Mouse (Mus musculus): ENCODE data around the gene Ttc7.
A peak's percentile ranks its signal among the peaks of the same experiment; 100 is the strongest.

Gene Ttc7

DNA sequence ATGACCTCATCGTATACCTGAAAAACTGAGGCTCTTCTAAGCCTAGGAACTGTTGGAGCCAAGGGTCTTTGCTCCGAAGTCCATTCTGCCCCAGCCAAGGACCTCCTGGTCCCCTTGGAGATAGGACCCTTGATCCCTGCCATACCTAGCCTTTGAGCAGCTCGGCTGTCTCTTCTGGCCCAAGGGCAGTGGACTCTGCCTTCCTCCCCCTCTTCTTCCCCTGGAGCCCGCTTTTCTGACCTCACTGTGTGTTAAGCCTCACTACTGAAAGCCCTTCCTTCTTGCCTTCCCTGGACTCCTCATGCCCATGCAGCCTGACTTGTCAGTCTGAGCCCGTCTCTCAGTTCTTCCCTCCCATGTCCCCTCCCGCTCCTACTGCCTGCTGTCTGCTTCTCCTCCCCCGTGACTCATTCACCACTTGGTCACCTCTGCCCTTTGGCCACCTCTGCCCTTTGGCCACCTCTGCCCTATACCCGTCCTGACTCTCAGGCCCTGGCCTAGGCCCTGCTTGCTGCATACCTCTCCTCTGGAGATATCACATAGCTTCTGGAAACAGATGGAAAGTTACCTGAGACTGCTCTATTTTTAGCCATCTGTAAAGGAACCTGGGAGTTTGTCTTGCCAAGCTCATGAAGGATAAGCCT lies 60.5 kb downstream of the Ttc7 start:
- no peak for DNase-seq

DNA sequence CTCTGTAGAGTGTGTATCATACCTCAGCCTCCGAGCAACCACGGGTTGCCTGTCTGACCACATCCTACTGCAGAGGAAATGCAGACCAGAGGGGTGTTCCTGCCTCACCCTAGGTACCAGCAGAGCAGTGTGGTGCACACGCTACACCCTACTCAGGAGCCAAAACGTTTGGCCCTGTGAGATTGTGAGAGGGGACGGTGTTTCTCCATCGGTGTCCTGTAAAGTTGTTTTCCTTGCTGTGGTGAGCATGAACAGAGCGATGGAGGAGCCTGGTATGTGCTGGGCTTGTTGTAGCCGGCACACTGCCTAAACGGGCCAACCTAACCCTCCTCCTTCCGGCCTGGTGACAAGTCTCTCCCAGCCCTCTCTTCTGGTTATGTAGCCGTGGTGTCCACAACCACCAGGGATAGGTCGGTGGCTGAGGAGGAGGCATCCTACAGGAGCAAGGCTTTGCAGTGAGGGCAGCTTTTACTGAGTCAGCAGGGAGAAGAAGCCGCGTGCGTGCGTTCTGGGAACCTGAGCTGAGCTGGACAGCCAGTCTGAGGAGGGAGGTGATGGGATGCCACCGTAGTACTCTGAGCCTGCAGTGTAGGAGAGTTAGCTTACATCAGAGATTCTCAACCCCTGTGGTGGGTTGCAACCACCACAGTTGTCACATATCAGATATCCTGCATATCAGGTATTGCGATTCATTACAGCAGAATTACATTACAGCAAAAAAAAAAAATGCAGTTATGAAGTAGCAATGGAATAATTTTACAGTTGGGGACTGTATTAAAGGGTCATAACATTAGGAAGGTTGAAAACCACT lies 62.0 kb downstream of the Ttc7 start:
- DNase-seq, result no peak

- no peak for DNase-seq
Observed at GRCm38 (mm10) chr17:87345252-87345593, 62.5 kb downstream of the Ttc7 start.

DNA sequence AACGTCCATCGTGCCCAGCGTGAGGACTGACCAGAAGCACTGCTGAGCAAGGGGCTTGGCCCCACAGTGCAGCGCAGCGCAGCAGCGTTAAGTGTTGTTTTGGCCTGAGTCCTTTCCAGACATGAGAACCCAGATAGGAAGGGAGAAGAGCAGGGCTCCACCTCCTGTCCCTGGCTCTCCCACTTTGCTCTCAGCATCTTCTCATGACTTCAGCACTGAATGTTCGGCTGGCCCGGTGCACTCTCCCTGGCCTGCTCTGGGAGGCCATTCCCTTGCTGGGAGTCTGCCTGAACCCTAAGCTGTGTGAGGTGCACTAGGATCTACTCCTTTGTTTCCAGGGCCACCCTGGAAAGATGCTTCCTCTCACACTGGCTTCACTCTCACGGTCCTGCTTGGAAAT lies 65.7 kb downstream of the Ttc7 start:
- no peak for DNase-seq

- no peak for DNase-seq
Observed at GRCm38 (mm10) chr17:87349069-87349468, 66.4 kb downstream of the Ttc7 start.

DNA sequence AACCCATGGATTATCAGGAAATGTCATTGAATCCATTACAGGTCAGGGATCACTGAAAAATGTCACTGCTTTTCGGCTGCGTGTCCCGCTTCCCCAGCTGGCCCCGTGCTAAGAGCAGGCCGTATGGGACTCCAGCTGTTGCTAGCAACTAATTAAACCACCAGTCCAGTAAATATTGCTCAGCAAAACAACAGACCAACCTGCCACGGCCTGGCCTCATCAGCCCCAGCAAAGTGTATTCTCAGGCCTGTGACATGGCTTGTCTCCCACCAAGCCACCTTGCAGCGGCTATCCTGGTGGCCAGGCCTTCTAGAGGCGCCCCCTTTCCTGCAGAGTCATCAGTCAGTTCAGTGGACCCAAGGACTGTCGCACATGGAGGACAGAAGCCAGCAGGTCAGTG lies 66.9 kb downstream of the Ttc7 start:
- DNase-seq, result no peak

GRCm38 (mm10) chr17:87350471-87351240 lies 68.0 kb downstream of the Ttc7 start:
- DNase-seq, result peak; percentile 35 to 40

DNA sequence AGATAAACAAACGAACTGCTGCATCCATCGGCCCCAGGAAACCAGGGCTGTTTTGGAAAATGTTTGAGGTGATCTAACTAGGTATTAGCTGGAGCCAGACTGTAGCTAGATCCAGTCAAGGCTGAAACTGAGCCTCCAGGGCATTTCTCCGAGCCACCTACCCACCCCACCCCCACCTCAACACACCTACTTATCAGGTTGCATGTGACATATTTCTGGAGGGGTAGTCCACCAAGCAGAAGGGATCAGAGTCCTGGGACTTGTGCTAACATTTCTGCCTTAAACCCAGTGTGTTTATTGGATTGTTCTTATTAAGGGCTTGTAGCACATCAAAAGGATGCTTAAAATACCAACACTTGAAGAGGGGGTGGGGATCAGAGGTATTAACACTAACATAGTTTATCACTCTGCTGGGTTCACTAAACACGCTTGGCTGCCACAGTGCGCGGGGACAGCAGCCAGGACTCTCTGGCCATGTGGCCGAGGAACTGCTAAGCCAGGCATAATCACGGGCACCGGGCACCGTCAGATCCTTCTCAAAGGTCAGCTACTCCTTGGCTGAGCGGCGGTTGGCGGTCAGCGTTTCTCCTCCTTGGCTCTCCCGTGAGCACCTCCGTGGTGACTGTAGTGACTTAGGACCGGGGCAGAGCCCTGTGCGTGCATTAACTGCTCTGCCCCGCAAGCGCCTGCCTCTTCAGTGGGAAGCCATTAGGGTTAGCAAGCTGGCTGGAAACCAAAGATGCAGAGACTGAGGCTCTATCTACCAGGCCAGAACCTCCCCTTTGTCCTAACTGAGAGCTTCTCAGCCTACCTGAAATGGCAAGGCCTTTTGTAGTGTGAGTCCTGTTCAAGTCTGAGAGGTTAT lies 68.8 kb downstream of the Ttc7 start:
- DNase-seq, result peak; percentile 73 to 80

DNA sequence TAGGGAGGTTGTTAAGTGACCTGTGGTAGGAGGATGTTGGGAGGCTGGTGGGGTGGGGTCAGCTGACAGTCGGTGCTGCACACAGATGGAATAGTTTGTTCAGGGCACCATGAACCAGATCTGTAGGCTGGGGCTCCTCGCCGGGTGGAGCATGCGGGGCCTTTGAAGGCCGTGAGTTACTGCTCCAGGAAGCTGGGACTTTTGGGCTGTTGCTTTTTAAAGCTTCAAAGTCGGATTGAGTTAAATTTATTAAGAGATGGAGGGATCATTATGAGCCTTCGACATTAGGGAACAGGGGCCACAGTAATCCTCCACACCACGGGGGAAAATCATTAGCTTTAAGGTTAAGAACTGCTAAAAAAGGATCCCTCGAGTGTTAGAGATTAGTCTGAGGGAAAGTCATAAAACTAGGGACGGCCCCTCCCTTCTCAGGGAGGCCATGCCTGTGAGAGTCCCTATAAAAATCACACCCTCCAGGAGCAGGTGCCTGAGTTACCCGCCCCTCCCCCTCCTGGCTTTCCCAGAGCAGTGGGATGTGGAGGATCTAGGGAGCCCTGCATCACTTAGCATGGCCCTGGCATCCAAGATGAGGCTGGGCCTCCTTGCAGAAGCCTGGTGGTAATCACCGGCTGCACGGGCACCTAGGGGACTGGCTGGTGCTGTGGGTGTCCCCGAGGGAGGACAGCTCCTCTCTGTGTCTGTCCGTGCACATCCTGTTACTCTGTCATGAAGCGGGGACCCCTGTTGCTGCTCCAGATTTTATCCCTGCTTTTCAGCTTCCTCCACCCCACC lies 69.6 kb downstream of the Ttc7 start:
- DNase-seq, result no peak

DNA sequence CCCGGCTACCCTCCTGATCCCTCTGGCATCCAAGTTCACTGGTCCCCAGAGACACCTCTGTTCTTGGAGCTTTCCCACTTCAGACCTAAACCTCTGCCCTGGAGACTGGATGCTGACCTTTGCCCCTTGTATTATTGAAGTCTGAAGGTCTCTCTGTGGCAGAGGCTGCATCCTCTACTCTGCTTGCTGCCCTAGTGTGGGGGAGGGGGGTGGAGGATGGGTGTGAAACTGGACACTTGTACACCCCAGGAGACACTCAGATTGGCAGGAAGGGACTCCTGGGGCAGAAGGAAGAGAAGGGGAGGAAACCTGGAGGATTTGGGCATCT lies 70.2 kb downstream of the Ttc7 start:
- no peak for DNase-seq

GRCm38 (mm10) chr17:87353745-87354320 lies 71.1 kb downstream of the Ttc7 start:
- DNase-seq, result no peak

DNA sequence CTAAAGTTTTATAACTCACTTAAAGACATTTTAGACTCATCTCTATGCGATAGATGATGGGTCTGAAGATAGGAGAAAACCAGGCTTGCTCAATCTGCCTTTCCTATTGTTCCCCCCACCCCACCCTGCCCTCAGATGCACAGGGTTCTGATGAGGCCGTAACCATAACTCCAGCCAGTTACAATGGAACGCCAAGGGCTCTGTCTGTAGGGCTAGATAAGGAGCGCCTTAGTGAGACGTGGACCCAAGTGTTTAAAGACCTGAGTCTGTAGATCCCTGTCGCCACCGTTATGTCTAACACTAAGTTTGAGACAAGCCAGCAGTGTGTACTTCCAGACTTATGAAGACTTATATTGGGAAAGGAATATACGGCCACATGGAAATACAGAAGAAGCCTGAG lies 72.8 kb downstream of the Ttc7 start:
- no peak for DNase-seq

DNA sequence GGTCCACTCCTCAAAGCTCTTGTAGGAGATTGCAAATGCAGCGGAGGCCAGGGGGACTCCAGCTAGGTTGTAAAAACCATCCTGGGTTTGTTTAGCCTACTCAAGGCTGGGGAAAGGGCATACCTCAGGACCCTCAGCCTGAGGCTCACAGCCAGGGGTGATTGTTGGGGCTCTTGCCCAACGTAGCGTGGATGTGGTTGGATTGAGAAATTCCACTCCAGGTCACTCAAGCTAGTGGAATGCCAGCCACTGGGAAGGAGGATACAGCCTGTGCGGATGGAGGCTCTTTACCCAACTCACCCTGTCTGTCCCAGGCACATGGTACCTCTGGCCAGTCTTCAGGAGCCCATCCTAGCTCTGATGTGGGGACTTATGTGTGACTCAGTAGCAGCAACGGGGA lies 73.6 kb downstream of the Ttc7 start:
- DNase-seq, result no peak

DNA sequence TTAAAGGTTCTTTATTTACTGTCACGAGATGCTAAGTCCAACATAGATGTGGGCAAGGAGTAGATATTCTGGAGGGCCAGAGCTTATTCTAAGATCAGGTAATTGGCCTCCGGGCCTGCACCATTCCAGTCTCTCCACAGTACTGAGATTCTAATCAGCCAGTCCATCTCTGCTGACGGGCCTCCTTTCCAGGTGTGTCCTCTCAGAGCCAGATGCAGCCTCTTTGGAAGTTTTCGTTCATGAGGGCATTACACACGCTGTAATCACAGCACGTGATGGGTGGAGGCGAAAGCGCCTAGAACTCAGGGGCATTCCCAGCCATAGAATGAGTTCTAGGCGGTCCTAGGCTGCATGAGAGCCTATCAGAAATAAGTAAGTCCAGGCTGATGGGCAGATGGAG lies 74.8 kb downstream of the Ttc7 start:
- no peak for DNase-seq

- DNase-seq, result peak; percentile 42 to 59
Observed at GRCm38 (mm10) chr17:87361132-87361531, 78.4 kb downstream of the Ttc7 start.

DNA sequence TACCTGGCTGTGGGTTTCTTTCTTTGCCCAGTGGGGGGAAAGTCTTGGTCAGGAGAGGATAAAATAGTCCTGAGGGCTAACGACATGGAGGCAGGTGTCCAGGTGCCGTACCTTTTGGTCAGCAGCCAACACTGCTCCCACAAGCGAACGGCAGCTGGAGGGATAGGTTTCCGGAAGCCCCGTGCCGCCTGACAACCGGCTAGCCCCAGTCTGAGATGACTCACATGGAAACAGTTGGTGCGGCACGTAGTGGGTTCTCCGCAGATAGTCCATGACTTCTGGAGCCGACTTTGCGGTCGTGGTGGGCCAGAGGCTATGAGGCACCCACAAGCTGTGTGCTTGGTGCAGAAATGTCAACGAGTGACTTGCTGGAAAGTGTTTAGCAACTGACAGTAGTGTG lies 81.4 kb downstream of the Ttc7 start:
- DNase-seq, result no peak

DNA sequence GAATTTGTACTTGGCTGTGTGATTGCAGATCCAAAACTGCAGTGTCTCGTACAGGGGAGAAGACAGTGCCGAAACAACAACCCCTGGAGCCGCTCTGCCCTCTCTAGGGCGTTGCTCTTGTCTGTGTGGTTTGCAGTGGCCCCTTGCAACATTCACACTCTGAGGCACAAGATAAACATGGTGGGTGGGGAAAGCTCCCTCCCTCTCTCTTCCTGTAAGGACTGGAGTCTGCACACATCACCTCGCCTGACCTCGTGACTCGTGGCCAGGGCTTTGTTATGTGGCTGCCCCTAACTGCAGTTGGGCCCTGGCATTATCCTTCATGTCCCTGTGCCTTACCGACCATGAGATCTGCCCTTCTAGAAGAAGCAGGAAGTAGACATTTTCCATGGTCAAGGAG lies 82.6 kb downstream of the Ttc7 start:
- DNase-seq, result no peak

DNA sequence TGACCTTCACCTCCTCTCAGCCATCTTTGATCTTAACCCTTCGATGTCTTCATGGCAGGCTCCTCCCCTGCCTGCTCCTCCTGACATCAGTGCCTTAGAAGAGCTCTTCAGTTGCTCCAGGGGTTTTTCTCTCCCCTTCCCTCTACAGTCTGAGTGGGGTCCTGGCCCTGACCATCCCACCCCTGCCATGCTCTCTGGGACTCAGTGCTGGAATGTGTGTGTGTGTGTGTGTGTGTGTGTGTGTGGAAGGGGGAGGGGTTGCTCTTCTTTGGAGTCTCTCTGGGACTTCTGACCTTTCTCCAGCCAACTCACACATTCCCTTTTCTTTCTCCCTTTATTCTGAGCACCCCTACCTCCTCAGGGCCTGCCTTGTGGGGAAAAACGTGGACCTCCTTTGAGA lies 83.8 kb downstream of the Ttc7 start:
- DNase-seq, result no peak

- DNase-seq, result no peak
Observed at GRCm38 (mm10) chr17:87367228-87367627, 84.5 kb downstream of the Ttc7 start.

DNA sequence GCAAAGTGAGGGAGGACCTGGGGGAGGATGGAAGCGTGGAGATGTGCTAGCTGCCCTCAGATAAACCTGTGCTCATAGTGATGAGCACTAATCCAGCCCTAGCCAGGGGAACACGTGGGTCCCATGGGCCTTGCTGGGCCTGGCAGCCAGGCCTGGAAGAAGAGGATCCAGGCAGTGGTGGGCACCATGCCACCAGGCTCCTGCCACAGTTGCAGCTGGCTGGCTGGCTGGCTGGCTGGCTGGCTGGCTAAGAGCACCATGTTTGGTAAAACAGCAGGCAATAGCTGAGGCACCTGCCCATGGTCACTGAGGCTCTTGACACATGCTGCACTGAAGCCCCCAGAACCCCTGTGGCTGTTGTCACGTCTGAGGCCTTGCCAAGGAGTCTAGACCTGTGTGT lies 85.0 kb downstream of the Ttc7 start:
- DNase-seq, result peak; percentile 62 to 83

DNA sequence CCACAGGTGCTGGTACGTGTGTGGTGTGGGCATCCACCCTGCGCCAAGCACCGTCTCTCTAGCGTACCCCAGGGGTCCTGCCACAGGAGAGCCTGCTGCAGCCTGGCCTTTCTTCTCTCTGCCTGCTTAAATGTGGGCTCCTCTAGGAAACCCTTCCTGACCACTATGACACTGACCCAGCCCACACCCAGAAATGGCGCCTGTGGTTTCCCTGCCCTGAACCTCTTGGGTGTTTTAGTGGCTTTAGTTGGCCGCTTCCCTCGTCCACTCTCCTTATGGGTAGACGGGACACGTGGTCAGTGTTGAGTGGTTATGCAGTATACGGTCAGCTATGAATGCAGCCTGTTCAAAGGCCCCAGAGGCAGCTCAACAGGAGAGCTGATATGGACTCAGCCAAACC lies 85.8 kb downstream of the Ttc7 start:
- DNase-seq, result no peak

DNA sequence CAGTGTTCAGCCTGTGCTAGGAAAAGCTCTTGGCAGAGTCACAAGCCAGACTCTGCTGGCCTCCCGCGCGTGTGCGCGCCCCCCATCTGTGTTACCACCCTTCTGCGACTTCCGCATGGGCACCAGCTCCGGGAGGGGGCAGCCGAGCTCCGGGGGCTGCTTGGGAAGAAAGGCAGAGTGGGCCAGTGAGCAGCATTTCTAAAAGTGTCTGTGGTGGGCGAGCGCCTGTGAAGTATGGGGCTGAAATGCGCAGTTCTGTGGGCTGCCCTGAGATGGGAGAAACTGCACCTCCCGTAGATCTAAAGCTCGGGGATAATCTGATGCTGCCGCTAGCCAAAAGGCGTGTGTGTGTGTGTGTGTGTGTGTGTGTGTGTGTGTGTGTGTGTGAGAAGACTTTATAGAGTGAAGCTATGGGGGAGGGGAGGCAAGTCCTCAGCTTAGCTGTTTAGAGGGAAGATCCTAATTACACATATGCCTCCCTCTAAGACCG lies 86.6 kb downstream of the Ttc7 start:
- no peak for DNase-seq
